11 mouse cellular contexts compared by ENCODE assay signal in the genomic region with DNA sequence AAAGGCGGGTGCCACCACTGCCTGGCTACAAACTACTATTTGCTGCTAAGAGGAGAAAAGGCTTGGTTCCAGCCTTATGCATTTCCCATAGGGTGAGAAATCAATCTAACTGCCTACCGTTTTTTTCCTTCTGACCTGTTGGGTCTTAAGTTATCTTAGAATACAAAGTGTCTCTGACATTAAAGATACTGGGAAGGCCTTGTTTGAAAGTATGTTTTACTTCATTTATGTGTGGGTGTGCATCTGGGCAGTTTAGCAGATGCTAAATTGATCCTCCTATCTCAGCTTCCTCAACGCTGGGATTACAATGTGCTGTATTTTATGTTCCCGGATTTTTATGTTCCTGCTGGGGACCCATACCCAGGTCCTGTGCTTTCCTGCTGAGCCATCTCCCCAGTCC.
"Had no signal": no experiment of that assay in that cellular context is flagged by ENCODE, and none has a peak within 500 bp of the region (broad histone marks: within the 10 kb centered on the region; RNA-seq: fewer than 3 reads in every experiment).

No protein-coding gene starts in this region.

- H3K4me3 ChIP-seq: layer of hippocampus, adult 2 months had no signal

- H3K27ac ChIP-seq: kidney, postnatal 0 days; layer of hippocampus, adult 2 months had no signal

- ATAC-seq: lung, postnatal 0 days had no signal

- DNase-seq: kidney, adult 11 months; kidney, adult 9 months; kidney, postnatal 4 days; lung, adult 2 months; lung, postnatal 36 days; right cerebral cortex, adult 18-20 months; right cerebral cortex, postnatal 25 days; thymus, postnatal 36 days had no signal
